Mouse (Mus musculus): ENCODE results near the gene Crhbp. TPM values are rescaled to one million over a fixed set of nuclear protein-coding genes. Genes with fewer than 3 reads are reported as not detected.

The Crhbp gene
- polyA plus RNA-seq, 1 experiment from 2014 or later = not detected

GRCm38 (mm10) chr13:95475124-95475523 is 30.4 kb upstream of the Crhbp start:
- peaks cover 2% of the 10 kb centered on the region; the same call in 1 of the 2 replicates for H3K27me3 ChIP-seq (ENCODE audit: control insufficient read depth, insufficient read depth, low read length)
- ATAC-seq (ENCODE audit: insufficient number of reproducible peaks, insufficient read depth, low FRiP score, low read depth) = no peak
- no peak overlapping the region for H3K9ac ChIP-seq (ENCODE audit: low read length)
- H3K4me1 ChIP-seq (ENCODE audit: control insufficient read depth in 2 of 2, insufficient read depth in 2 of 2, low read length in 2 of 2) = peaks cover 0 to 4% of the 10 kb centered on the region in 2 experiments; a peak in 1 of 4 replicates
- no peak overlapping the region for H3K4me3 ChIP-seq (ENCODE audit: control insufficient read depth in 1 of 2, insufficient read depth in 1 of 2, low read depth in 1 of 2, low read length in 2 of 2)
- no peak overlapping the region for H3K27ac ChIP-seq (replicated peaks in 1 of 2; ENCODE audit: control insufficient read depth in 1 of 2, insufficient read depth in 1 of 2, low read depth in 2 of 2, low read length in 2 of 2)
- no peaks in the 10 kb centered on the region for H3K9me3 ChIP-seq (ENCODE audit: control insufficient read depth, low read length)
- H3K36me3 ChIP-seq (ENCODE audit: control insufficient read depth, insufficient read depth, low read length) = no peaks in the 10 kb centered on the region
- H3K4me2 ChIP-seq (ENCODE audit: low read length) = no peak overlapping the region
- WGBS = 10% methylated on average over 7 of the region's 7 CpGs

DNA sequence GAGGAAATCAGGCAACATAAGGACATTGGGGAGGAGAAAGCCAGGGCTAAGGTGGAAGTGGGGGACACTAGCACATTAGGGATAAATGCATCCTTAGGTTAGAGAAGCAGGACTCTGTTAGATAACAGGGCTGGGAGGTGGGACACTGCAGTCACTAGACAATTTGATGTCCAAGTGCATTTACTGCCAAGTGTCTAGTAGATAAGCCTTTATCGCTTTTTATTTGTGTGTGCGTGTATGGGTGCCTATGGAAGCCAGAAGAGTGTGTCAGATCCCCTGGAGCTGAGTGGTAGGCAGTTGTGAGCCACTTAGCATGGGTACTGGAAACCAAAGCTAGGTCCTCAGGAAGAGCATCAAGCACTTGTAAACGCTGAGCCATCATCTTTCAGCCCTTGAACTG is 29.6 kb upstream of the Crhbp start:
- ATAC-seq (ENCODE audit: insufficient number of reproducible peaks, insufficient read depth, low FRiP score, low read depth) = no peak
- Histone ChIP-seq H3K27me3 (ENCODE audit: control insufficient read depth, insufficient read depth, low read length) (no peaks in the 10 kb centered on the region), H3K9me3 (ENCODE audit: control insufficient read depth, low read length) (no peaks in the 10 kb centered on the region), H3K27ac (replicated peaks in 1 of 2; ENCODE audit: control insufficient read depth in 1 of 2, insufficient read depth in 1 of 2, low read depth in 2 of 2, low read length in 2 of 2) (no peak overlapping the region), H3K36me3 (ENCODE audit: control insufficient read depth, insufficient read depth, low read length) (no peaks in the 10 kb centered on the region), H3K4me3 (ENCODE audit: control insufficient read depth in 1 of 2, insufficient read depth in 1 of 2, low read depth in 1 of 2, low read length in 2 of 2) (no peak overlapping the region), H3K4me1 (ENCODE audit: control insufficient read depth in 2 of 2, insufficient read depth in 2 of 2, low read length in 2 of 2) (peaks cover 0 to 4% of the 10 kb centered on the region in 2 experiments; a peak in 1 of 4 replicates), H3K9ac (ENCODE audit: low read length) (no peak overlapping the region), H3K4me2 (ENCODE audit: low read length) (no peak overlapping the region)
- WGBS = 75% methylated on average over 3 of the region's 3 CpGs

GRCm38 (mm10) chr13:95470970-95471369 is 26.2 kb upstream of the Crhbp start:
- Histone ChIP-seq H3K27ac (replicated peaks in 1 of 2; ENCODE audit: control insufficient read depth in 1 of 2, insufficient read depth in 1 of 2, low read depth in 2 of 2, low read length in 2 of 2) (no peak overlapping the region), H3K27me3 (ENCODE audit: control insufficient read depth, insufficient read depth, low read length) (no peaks in the 10 kb centered on the region), H3K4me2 (ENCODE audit: low read length) (no peak overlapping the region), H3K9ac (ENCODE audit: low read length) (no peak overlapping the region), H3K9me3 (ENCODE audit: control insufficient read depth, low read length) (no peaks in the 10 kb centered on the region), H3K4me1 (ENCODE audit: control insufficient read depth in 2 of 2, insufficient read depth in 2 of 2, low read length in 2 of 2) (peaks cover 0 to 4% of the 10 kb centered on the region in 2 experiments; a peak in 2 of 4 replicates), H3K4me3 (ENCODE audit: control insufficient read depth in 1 of 2, insufficient read depth in 1 of 2, low read depth in 1 of 2, low read length in 2 of 2) (no peak overlapping the region), H3K36me3 (ENCODE audit: control insufficient read depth, insufficient read depth, low read length) (no peaks in the 10 kb centered on the region)
- 63% methylated on average over 2 of the region's 2 CpGs for WGBS
- no peak for ATAC-seq (ENCODE audit: insufficient number of reproducible peaks, insufficient read depth, low FRiP score, low read depth)

- WGBS = 60% methylated on average over 2 of the region's 2 CpGs
- Histone ChIP-seq H3K27ac (replicated peaks in 1 of 2; ENCODE audit: control insufficient read depth in 1 of 2, insufficient read depth in 1 of 2, low read depth in 2 of 2, low read length in 2 of 2) (no peak overlapping the region), H3K27me3 (ENCODE audit: control insufficient read depth, insufficient read depth, low read length) (no peaks in the 10 kb centered on the region), H3K4me3 (ENCODE audit: control insufficient read depth in 1 of 2, insufficient read depth in 1 of 2, low read depth in 1 of 2, low read length in 2 of 2) (no peak overlapping the region), H3K4me1 (ENCODE audit: control insufficient read depth in 2 of 2, insufficient read depth in 2 of 2, low read length in 2 of 2) (peaks cover 0 to 7% of the 10 kb centered on the region in 2 experiments; a peak in 2 of 4 replicates), H3K9me3 (ENCODE audit: control insufficient read depth, low read length) (no peaks in the 10 kb centered on the region), H3K9ac (ENCODE audit: low read length) (no peak overlapping the region), H3K4me2 (ENCODE audit: low read length) (no peak overlapping the region), H3K36me3 (ENCODE audit: control insufficient read depth, insufficient read depth, low read length) (no peaks in the 10 kb centered on the region)
- no peak for ATAC-seq (ENCODE audit: insufficient number of reproducible peaks, insufficient read depth, low FRiP score, low read depth)
Observed at GRCm38 (mm10) chr13:95451529-95451928, 6.8 kb upstream of the Crhbp start.

DNA sequence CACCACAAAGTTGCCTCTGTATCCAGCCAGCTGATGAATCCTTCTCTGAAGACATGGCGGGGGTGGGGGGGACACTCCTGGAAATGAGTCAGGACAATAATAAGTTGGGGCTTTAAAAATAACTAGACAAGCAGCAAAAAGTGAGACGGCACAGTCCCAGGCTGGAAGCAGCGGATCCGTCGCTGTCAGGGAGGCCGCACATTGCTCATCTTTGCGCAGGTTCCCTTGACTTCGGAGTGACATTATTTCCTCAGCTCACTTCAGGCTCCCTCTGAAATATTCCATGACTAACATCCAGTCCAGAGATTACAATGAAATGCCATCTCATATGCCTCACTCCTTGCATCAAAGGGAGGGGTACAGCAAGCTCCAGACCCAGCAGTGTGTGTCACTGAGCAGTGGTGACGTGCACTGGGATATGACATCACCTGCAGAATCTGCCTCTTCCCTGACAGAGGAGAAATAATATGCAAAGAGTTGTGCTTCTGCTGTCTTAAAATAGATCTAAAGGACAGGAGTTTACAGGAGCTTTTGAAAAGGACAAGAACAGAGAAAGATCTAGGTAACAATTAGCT is 6.0 kb upstream of the Crhbp start:
- no peak overlapping the region for H3K4me3 ChIP-seq (ENCODE audit: control insufficient read depth in 1 of 2, insufficient read depth in 1 of 2, low read depth in 1 of 2, low read length in 2 of 2)
- H3K27me3 ChIP-seq (ENCODE audit: control insufficient read depth, insufficient read depth, low read length) = no peaks in the 10 kb centered on the region
- H3K27ac ChIP-seq (replicated peaks in 1 of 2; ENCODE audit: control insufficient read depth in 1 of 2, insufficient read depth in 1 of 2, low read depth in 2 of 2, low read length in 2 of 2) = no peak overlapping the region
- H3K9me3 ChIP-seq (ENCODE audit: control insufficient read depth, low read length) = no peaks in the 10 kb centered on the region
- 68% methylated on average over 9 of the region's 9 CpGs for whole genome bisulfite sequencing
- H3K4me1 ChIP-seq (ENCODE audit: control insufficient read depth in 2 of 2, insufficient read depth in 2 of 2, low read length in 2 of 2) = peaks cover 0 to 7% of the 10 kb centered on the region in 2 experiments; a peak in 2 of 4 replicates
- ATAC-seq (ENCODE audit: insufficient number of reproducible peaks, insufficient read depth, low FRiP score, low read depth) = no peak
- no peak overlapping the region for H3K4me2 ChIP-seq (ENCODE audit: low read length)
- no peaks in the 10 kb centered on the region for H3K36me3 ChIP-seq (ENCODE audit: control insufficient read depth, insufficient read depth, low read length)
- no peak overlapping the region for H3K9ac ChIP-seq (ENCODE audit: low read length)

DNA sequence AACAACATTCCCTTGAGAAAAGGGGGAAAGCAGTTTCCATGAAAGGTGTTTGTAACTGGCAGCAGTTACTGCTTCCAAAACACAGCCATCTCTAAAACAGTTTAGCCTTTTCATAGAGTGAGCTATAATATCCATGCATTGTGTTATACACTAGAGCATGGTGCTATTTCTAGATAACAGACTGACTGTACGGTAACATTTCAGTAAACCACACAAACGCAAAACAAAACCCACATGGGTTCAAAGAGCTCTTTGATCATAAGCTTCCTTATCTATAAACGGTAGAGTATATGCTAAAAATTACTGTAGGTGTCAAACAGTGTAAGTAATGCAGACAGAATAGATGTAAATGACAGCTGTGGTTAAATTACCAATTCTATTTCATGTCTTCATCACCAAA is 5.0 kb upstream of the Crhbp start:
- WGBS = 47% methylated on average over 3 of the region's 3 CpGs
- no peak for ATAC-seq (ENCODE audit: insufficient number of reproducible peaks, insufficient read depth, low FRiP score, low read depth)
- no peak overlapping the region for H3K27ac ChIP-seq (replicated peaks in 1 of 2; ENCODE audit: control insufficient read depth in 1 of 2, insufficient read depth in 1 of 2, low read depth in 2 of 2, low read length in 2 of 2)
- no peaks in the 10 kb centered on the region for H3K9me3 ChIP-seq (ENCODE audit: control insufficient read depth, low read length)
- peaks cover 4% of the 10 kb centered on the region for H3K27me3 ChIP-seq (ENCODE audit: control insufficient read depth, insufficient read depth, low read length)
- no peak overlapping the region for H3K4me3 ChIP-seq (ENCODE audit: control insufficient read depth in 1 of 2, insufficient read depth in 1 of 2, low read depth in 1 of 2, low read length in 2 of 2)
- no peak overlapping the region for H3K4me2 ChIP-seq (ENCODE audit: low read length)
- no peaks in the 10 kb centered on the region for H3K36me3 ChIP-seq (ENCODE audit: control insufficient read depth, insufficient read depth, low read length)
- no peak overlapping the region for H3K9ac ChIP-seq (ENCODE audit: low read length)
- peaks cover 0 to 7% of the 10 kb centered on the region in 2 experiments; a peak in 2 of 4 replicates for H3K4me1 ChIP-seq (ENCODE audit: control insufficient read depth in 2 of 2, insufficient read depth in 2 of 2, low read length in 2 of 2)

DNA sequence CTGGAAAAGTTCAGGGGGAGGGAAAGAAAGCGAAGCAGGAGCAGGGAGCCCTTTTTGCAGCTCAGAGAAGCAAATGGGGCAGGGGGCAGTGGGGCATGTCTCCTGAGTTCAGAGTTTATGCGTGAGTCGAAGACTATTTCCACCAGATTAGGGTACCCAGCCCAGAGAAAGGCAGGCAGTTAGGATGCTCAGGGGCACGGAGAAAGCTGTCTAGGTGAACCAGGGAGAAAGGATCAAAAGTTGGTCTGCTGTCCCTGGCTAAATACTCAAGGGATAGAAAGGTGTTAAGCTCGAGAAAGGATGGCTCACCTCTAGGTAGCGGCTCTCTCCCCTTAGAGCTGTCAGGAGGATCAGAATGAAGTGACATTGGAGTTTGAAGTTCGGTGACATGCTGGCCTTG is 433 bp downstream of the Crhbp start:
- 13% methylated on average over 7 of the region's 7 CpGs for WGBS
- H3K4me1 ChIP-seq (ENCODE audit: control insufficient read depth in 2 of 2, insufficient read depth in 2 of 2, low read length in 2 of 2) = peaks cover 3 to 6% of the 10 kb centered on the region in 2 experiments; a peak in 3 of 4 replicates
- ATAC-seq (ENCODE audit: insufficient number of reproducible peaks, insufficient read depth, low FRiP score, low read depth) = no peak
- no peaks in the 10 kb centered on the region for H3K9me3 ChIP-seq (ENCODE audit: control insufficient read depth, low read length)
- H3K27ac ChIP-seq (replicated peaks in 1 of 2; ENCODE audit: control insufficient read depth in 1 of 2, insufficient read depth in 1 of 2, low read depth in 2 of 2, low read length in 2 of 2) = no peak overlapping the region
- peak overlapping the region; percentile 86 for H3K4me2 ChIP-seq (ENCODE audit: low read length)
- H3K9ac ChIP-seq (ENCODE audit: low read length) = peak overlapping the region; percentile 49; the same call in 1 of the 2 replicates
- H3K27me3 ChIP-seq (ENCODE audit: control insufficient read depth, insufficient read depth, low read length) = peaks cover 32% of the 10 kb centered on the region
- peak overlapping the region; percentile 41 to 44; a peak in 3 of 4 replicates for H3K4me3 ChIP-seq (ENCODE audit: control insufficient read depth in 1 of 2, insufficient read depth in 1 of 2, low read depth in 1 of 2, low read length in 2 of 2)
- H3K36me3 ChIP-seq (ENCODE audit: control insufficient read depth, insufficient read depth, low read length) = no peaks in the 10 kb centered on the region

Data from heart, embryonic 14.5 days (tissue).